Mouse (Mus musculus) G1E (cell line): ENCODE measurements around the gene Obp2a.

ENCODE experiments used
- CTCF ChIP-seq: IDR thresholded peaks from 2 replicates; pipeline ENCODE4 v1.5.1; 2012; ENCODE audit warnings: low read depth, low read length, inconsistent platforms, mixed read lengths
- GATA1 ChIP-seq: IDR thresholded peaks from 2 replicates; pipeline ENCODE4 v1.6.1; 2012; ENCODE audit warnings: borderline replicate concordance, low read length, inconsistent platforms, mixed read lengths
- POLR2AphosphoS5 ChIP-seq: IDR thresholded peaks from 2 replicates; pipeline ENCODE4 v1.6.1; 2012; ENCODE audit warnings: low read depth, low read length, inconsistent platforms; ENCODE audit not compliant: insufficient replicate concordance
- TAL1 ChIP-seq: conservative IDR thresholded peaks from 2 replicates; pipeline ENCODE4 v1.6.1; 2012; ENCODE audit warnings: low read depth, low read length, inconsistent platforms, mixed read lengths

- TF ChIP-seq CTCF = no peak
- TF ChIP-seq TAL1 = no peak
- TF ChIP-seq GATA1 = no peak
- no peak for TF ChIP-seq POLR2AphosphoS5
Observed at GRCm38 (mm10) chr2:25717222-25717621, 17.4 kb downstream of the Obp2a start.
